Mouse (Mus musculus) neural tube, embryonic 11.5 days (tissue): ENCODE measurements at regions not wholly inside any gene's neighbourhood (a gene's known extent, or its start where the extent isn't known, plus 50 kb on each side); places are given as distances from the start of the nearest gene placed in this dataset.

Experiments used
- ATAC-seq: fragments of 200-750 bp; cut with Nextera tagmentation; 2 replicates; pipeline ENCODE4 v1.8.0; 2017; ENCODE audit warnings: moderate number of reproducible peaks, mild to moderate bottlenecking, moderate TSS enrichment, moderate library complexity; ENCODE audit not compliant: insufficient read depth, low FRiP score, low TSS enrichment
- DNase-seq: peaks from one replicate; pipeline ENCODE4 v3.0.0-alpha.2; 2015; ENCODE audit warnings: low spot score
- H3K27ac ChIP-seq: fragments of 300-500 bp; sonication (generic); 2 replicates; pipeline ENCODE4 v1.5.1; 2014; ENCODE audit warnings: low read depth, mild to moderate bottlenecking, low read length
- H3K27me3 ChIP-seq: fragments of 300-500 bp; sonication (generic); 2 replicates; pipeline ENCODE4 v1.6.1; 2014; ENCODE audit warnings: mild to moderate bottlenecking, low read length, mixed read lengths; ENCODE audit not compliant: control insufficient read depth, insufficient read depth
- H3K36me3 ChIP-seq: fragments of 300-500 bp; sonication (generic); 2 replicates; pipeline ENCODE4 v1.6.1; 2014; ENCODE audit warnings: mild to moderate bottlenecking, low read length, moderate library complexity, mixed read lengths; ENCODE audit not compliant: control insufficient read depth, insufficient read depth
- H3K4me1 ChIP-seq: fragments of 300-500 bp; sonication (generic); 2 replicates; pipeline ENCODE4 v1.6.1; 2014; ENCODE audit warnings: low read length, mixed read lengths; ENCODE audit not compliant: control insufficient read depth, insufficient read depth
- H3K4me2 ChIP-seq: fragments of 300-500 bp; sonication (generic); 2 replicates; pipeline ENCODE4 v1.6.1; 2014; ENCODE audit warnings: low read depth, mild to moderate bottlenecking, moderate library complexity
- H3K4me3 ChIP-seq: fragments of 300-500 bp; sonication (generic); 2 replicates; pipeline ENCODE4 v1.5.1; 2014; ENCODE audit warnings: low read depth, low read length
- H3K9ac ChIP-seq: fragments of 300-500 bp; sonication (generic); 2 replicates; pipeline ENCODE4 v1.6.1; 2014; ENCODE audit warnings: mild to moderate bottlenecking, low read length
- H3K9me3 ChIP-seq: fragments of 300-500 bp; sonication (generic); 2 replicates; pipeline ENCODE4 v1.6.1; 2016; ENCODE audit warnings: low read length; ENCODE audit not compliant: control insufficient read depth
- WGBS: fragments of 180-500 bp; shearing (Covaris S2); extraction: QIAGEN DNeasy Blood & Tissue Kit; methylation state at CpG from one replicate; pipeline ENCODE4 v1.1.7; 2014; 5-methylcytosine and 5-hydroxymethylcytosine counted together

DNA sequence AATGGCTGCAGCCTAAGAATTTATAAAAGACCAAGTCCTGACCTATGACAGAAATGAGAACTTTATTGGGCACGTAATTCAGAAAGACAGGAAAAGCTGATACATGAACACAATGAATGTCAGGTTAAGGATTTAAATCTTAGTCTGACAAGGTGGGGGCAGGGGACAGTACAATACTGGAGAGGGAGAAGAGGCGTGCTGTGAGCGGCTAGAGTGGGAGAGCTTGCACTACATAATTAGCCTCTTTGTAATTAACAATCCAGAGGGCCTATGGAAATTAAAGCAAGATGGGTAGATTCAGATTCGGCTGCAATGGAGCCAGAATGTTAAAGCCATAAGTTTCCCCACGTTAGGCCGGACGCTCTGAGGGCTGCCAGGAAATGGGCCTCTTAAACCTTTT is 301.9 kb downstream of the Dhx15 start:
- no peak overlapping the region for H3K27ac ChIP-seq
- 0 out of 2 replicates have a peak, but pooled peaks cover 3% of the 10 kb centered on the region for H3K4me1 ChIP-seq
- no peak; the same call in 1 of the 2 replicates for ATAC-seq
- no peaks in the 10 kb centered on the region for H3K9me3 ChIP-seq
- H3K27me3 ChIP-seq: no peaks in the 10 kb centered on the region
- no peaks in the 10 kb centered on the region for H3K36me3 ChIP-seq
- no peak for DNase-seq
- H3K4me3 ChIP-seq: no peak overlapping the region
- H3K9ac ChIP-seq: no peak overlapping the region
- H3K4me2 ChIP-seq: no peak overlapping the region
- 49% methylated on average over 7 of the region's 7 CpGs for WGBS

DNA sequence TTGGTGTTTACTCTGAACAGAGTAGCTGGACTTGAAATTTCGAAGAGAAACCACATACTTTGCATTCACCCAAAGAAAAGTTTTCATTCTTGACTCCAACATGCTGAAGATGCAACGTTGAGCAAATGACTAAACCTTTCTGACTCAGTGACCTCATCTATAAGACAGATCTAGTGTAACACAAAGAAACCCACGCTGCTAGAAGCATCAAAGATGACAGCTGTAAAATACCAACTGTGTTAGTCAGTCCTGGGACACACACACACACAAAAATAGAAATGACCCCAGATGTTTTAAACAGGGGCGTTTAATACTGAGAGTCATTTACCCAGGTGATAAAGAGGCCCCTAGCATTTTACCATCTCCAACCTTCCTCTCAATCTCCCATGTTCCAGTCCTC is 307.7 kb downstream of the Dhx15 start:
- no peak for ATAC-seq
- WGBS: 74% methylated on average over 4 of the region's 4 CpGs
- no peaks in the 10 kb centered on the region for H3K36me3 ChIP-seq

DNA sequence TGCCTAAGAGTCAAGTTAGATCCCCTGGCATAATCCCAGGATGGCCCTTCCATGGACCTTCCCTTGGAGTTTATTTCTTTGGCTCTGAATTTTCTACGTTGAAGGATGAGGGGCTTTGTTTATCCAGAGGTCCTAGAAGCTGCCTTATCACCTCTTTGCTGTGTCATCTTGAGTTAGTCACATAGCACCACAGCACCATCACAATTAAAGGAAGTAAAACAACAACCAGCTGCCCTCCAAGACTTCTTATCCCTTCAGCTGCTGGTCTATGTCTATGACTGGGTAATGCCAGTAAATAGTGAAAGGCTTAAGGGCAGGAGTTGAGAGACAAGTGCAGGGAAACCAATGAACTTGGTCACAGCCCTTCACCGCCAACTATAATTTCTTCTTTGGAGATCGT is 308.1 kb downstream of the Dhx15 start:
- no peak overlapping the region for H3K4me2 ChIP-seq
- H3K4me1 ChIP-seq: no peaks in the 10 kb centered on the region
- DNase-seq (no peak), ATAC-seq (no peak)
- no peaks in the 10 kb centered on the region for H3K27me3 ChIP-seq
- 85% methylated on average over 3 of the region's 3 CpGs for WGBS
- no peaks in the 10 kb centered on the region for H3K9me3 ChIP-seq
- H3K27ac ChIP-seq: no peak overlapping the region
- no peak overlapping the region for H3K9ac ChIP-seq
- H3K4me3 ChIP-seq: no peak overlapping the region
- H3K36me3 ChIP-seq: no peaks in the 10 kb centered on the region

More for the DNA sequence above, 307.7 kb downstream of the Dhx15 start:
- Histone ChIP-seq H3K27me3 (no peaks in the 10 kb centered on the region), H3K9ac (no peak overlapping the region), H3K4me1 (no peaks in the 10 kb centered on the region), H3K27ac (no peak overlapping the region), H3K9me3 (no peaks in the 10 kb centered on the region), H3K4me3 (no peak overlapping the region), H3K4me2 (no peak overlapping the region)
- no peak for DNase-seq

DNA sequence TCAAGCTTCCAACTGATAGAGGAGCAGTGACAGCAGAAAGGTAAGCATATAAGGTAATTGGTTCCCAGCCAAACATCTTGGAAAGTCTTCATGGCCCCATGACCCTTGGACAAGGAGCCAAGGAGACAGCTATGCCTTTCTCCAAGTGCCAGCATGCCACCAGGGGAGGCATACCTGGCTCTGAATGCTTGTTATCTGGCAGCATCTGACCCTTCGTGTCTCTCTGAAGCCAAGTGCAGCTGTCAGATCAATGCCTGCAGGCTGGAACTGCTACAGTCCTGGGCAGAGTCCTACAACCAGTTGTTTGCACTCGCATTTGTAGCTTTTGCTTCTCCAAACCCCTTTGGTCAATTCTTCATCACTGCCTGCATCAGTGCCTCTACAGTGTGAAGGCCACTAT is 309.3 kb upstream of the Ppargc1a start:
- Histone ChIP-seq H3K9me3 (no peaks in the 10 kb centered on the region), H3K4me1 (no peaks in the 10 kb centered on the region), H3K4me2 (no peak overlapping the region), H3K27ac (no peak overlapping the region), H3K27me3 (no peaks in the 10 kb centered on the region), H3K9ac (no peak overlapping the region), H3K36me3 (no peaks in the 10 kb centered on the region), H3K4me3 (no peak overlapping the region)
- ATAC-seq (no peak), DNase-seq (no peak)
- 98% methylated on average over 2 of the region's 2 CpGs for WGBS

DNA sequence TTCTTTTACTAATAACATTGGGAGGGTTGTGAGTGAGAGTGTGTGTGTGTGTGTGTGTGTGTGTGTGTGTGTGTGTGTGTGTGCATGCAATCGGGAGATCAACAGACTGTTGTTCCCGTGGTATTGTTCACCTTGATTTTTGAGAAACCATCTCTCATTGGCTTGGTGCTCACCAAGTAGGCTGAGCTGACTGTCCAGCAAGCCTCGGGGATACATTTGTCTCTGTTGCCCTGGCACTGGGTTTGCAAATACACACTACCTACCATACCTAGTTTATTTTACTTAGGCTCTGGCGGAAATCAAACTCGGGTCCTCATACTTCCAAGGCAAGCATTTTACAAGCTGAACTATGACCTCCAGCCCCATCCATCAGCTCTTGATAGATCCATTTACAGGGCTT is 306.0 kb upstream of the Ppargc1a start:
- no peak for DNase-seq
- Histone ChIP-seq H3K4me3 (no peak overlapping the region), H3K4me2 (no peak overlapping the region)

DNA sequence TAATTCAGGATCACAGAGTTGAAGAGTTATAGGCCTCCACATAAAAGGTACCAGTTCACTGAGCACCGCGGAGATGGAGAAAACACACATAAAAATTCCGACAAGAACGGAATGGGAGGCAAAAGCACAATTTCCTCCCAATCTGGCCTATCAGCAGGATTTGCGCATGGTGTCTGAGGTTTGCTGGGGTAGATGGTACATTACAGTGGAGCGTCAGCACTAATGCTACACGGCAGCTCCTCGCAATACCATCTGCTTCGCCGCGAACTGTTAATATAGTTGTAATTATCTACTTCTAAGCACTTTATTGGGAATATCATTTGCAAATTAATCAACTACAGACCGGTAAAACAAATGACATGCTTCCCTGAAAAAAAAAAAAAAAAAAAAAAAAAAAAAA is 304.2 kb upstream of the Ppargc1a start:
- no peaks in the 10 kb centered on the region for H3K4me1 ChIP-seq
- H3K9ac ChIP-seq: no peak overlapping the region
- no peak overlapping the region for H3K27ac ChIP-seq
- no peaks in the 10 kb centered on the region for H3K36me3 ChIP-seq
- no peaks in the 10 kb centered on the region for H3K9me3 ChIP-seq
- no peak overlapping the region for H3K4me3 ChIP-seq
- no peak overlapping the region for H3K4me2 ChIP-seq
- 91% methylated on average over 12 of the region's 12 CpGs for WGBS
- no peak for DNase-seq
- no peaks in the 10 kb centered on the region for H3K27me3 ChIP-seq
- no peak for ATAC-seq

More for the DNA sequence above, 306.0 kb upstream of the Ppargc1a start:
- Histone ChIP-seq H3K9me3 (no peaks in the 10 kb centered on the region), H3K27ac (no peak overlapping the region), H3K4me1 (no peaks in the 10 kb centered on the region), H3K36me3 (no peaks in the 10 kb centered on the region), H3K9ac (no peak overlapping the region), H3K27me3 (no peaks in the 10 kb centered on the region)
- 72% methylated on average over 5 of the region's 5 CpGs for WGBS
- no peak for ATAC-seq

DNA sequence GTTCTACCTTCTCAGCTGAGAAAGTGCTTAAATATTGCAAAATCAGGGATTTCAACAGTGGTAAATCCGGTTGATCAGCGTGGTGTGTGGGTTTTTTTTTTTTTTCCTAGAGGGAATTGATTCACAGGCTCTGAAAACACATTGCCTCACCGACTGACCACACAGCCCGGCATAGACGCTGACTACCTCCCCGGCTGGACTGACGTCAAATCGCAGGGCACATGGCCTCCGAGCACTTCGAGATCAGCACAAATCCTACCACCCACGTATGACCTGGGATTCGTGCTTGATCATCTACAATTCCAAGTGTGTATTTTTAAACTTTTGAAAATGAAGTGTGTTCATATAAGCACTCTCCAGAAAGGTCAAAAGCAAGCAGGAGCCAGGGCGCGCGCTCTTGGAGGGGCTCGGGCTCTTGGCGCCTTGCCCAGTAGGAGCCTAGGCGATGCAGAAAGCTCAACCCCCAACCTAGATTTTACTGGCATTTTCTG is 300.7 kb upstream of the Ppargc1a start:
- Histone ChIP-seq H3K4me3 (no peak overlapping the region), H3K4me2 (no peak overlapping the region), H3K27me3 (no peaks in the 10 kb centered on the region), H3K9me3 (no peaks in the 10 kb centered on the region), H3K27ac (no peak overlapping the region), H3K4me1 (no peaks in the 10 kb centered on the region), H3K9ac (no peak overlapping the region), H3K36me3 (no peaks in the 10 kb centered on the region)
- WGBS: 89% methylated on average over 18 of the region's 18 CpGs
- no peak for DNase-seq
- no peak for ATAC-seq

DNA sequence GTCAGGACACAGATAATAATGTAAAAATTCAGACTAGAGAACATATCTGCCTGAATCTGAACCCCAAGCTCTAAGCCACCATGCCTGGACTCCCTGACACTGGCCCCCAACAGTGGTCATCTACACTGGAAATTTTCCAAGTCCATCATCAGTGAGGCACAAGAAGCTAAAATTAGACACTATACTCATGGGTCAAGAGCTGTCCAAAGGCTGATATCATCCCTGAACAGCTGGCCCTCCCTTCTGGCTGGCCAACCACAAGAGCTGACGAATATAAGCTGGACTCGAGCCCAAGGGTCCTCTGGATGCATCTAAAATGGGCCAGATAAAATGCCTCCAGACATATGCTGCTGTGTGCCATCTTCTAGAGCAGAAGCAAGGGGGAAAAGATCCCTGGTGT is 298.5 kb upstream of the Ppargc1a start:
- Histone ChIP-seq H3K4me2 (no peak overlapping the region), H3K4me3 (no peak overlapping the region), H3K4me1 (no peaks in the 10 kb centered on the region), H3K27ac (no peak overlapping the region), H3K36me3 (no peaks in the 10 kb centered on the region), H3K9me3 (no peaks in the 10 kb centered on the region), H3K27me3 (no peaks in the 10 kb centered on the region), H3K9ac (no peak overlapping the region)
- DNase-seq (no peak), ATAC-seq (no peak)
- WGBS: 85% methylated on average over 2 of the region's 2 CpGs

DNA sequence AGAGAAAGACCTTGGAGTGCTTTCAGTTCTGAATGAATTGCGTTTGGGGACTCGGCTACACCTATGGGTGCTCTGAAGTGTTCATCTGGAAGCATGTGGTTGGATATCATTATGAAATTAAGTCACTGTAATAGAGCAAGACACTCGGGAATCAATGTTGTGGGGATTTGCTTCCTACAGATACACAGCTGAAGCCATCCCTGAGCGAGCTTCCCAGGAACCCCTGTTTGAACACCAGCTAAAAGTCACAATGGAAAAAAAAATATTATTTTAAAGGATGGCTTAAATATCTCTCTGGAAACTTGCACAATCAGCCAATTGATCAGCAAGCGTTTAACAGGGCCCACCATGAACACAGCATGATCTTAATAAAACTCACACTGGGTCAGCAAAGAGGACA is 293.0 kb upstream of the Ppargc1a start:
- Histone ChIP-seq H3K27me3 (no peaks in the 10 kb centered on the region), H3K9ac (no peak overlapping the region), H3K36me3 (no peaks in the 10 kb centered on the region), H3K9me3 (no peaks in the 10 kb centered on the region), H3K4me3 (no peak overlapping the region), H3K4me1 (no peaks in the 10 kb centered on the region), H3K27ac (no peak overlapping the region), H3K4me2 (no peak overlapping the region)
- WGBS: 85% methylated on average over 5 of the region's 5 CpGs
- DNase-seq (no peak), ATAC-seq (no peak)
